Mouse (Mus musculus) limb, embryonic 10.5 days (tissue): Measurements from ENCODE around the gene Armc8. TPM values are rescaled to one million over a fixed set of nuclear protein-coding genes. Genes with fewer than 3 reads are reported as not detected.
A peak's percentile ranks its signal among the peaks of the same experiment; 100 is the strongest.

Source experiments
- DNase-seq: peaks from one replicate; pipeline ENCODE4 v3.0.0-alpha.2; 2017; ENCODE audit warnings: low spot score
- H3K27ac ChIP-seq: fragments of 300-500 bp; sonication (generic); 2 replicates; pipeline ENCODE4 v1.5.1; 2016; ENCODE audit warnings: mild to moderate bottlenecking
- H3K27me3 ChIP-seq: fragments of 300-500 bp; sonication (generic); 2 replicates; pipeline ENCODE4 v1.6.1; 2016; ENCODE audit warnings: low read depth, mild to moderate bottlenecking; ENCODE audit not compliant: poor library complexity, severe bottlenecking
- H3K36me3 ChIP-seq: fragments of 300-500 bp; sonication (generic); 2 replicates; pipeline ENCODE4 v1.6.1; 2016; ENCODE audit warnings: mild to moderate bottlenecking, moderate library complexity
- H3K4me1 ChIP-seq: fragments of 300-500 bp; sonication (generic); 2 replicates; pipeline ENCODE4 v1.6.1; 2016
- H3K4me3 ChIP-seq: fragments of 300-500 bp; sonication (generic); 2 replicates; pipeline ENCODE4 v1.5.1; 2016; ENCODE audit warnings: mild to moderate bottlenecking, moderate library complexity
- H3K9me3 ChIP-seq: fragments of 300-500 bp; sonication (generic); replicated peaks from 2 replicates; pipeline ENCODE4 v1.6.1; 2016; ENCODE audit warnings: mild to moderate bottlenecking
- WGBS: fragments of 180-500 bp; shearing (Covaris S2); methylation state at CpG from one replicate; pipeline ENCODE4 v1.1.7; 2016; 5-methylcytosine and 5-hydroxymethylcytosine counted together
- polyA plus RNA-seq: library from polyadenylated mRNA; unstranded; fragments of >200 nt; fragmentation: Nextera tagmentation; extraction: Ambion mirVana; gene quantifications from 2 replicates; pipeline ENCODE4 v1.2.1, GENCODE M21; 2016

The Armc8 gene
- polyA plus RNA-seq, 1 experiment from 2014 or later: 21.7 TPM

- Histone ChIP-seq H3K4me3 (no peak overlapping the region), H3K4me1 (peaks cover 11% of the 10 kb centered on the region), H3K27me3 (peaks cover 26% of the 10 kb centered on the region), H3K9me3 (no peaks in the 10 kb centered on the region), H3K27ac (no peak overlapping the region), H3K36me3 (no peaks in the 10 kb centered on the region)
- 88% methylated on average over 4 of the region's 4 CpGs for WGBS
- no peak for DNase-seq
Measured at GRCm38 (mm10) chr9:99454211-99454610, 114.5 kb downstream of the Armc8 start.

- H3K9me3 ChIP-seq: no peaks in the 10 kb centered on the region
- H3K4me1 ChIP-seq: peaks cover 11% of the 10 kb centered on the region
- peak; percentile 42 for DNase-seq
- 0 out of 2 replicates have a peak within 1 kb of the TSS, but pooled peaks have one; percentile 11 for H3K4me3 ChIP-seq
- H3K36me3 ChIP-seq: no peaks in the 10 kb centered on the region
- WGBS: 11% methylated on average over 14 of the region's 14 CpGs
- H3K27ac ChIP-seq: no peak within 1 kb of the TSS
- H3K27me3 ChIP-seq: peaks cover 26% of the 10 kb centered on the region
Measured at GRCm38 (mm10) chr9:99451161-99451560, 117.5 kb downstream of the Armc8 start, which contains the start of gene Nme9. Gene Nme9, plus strand, starts transcription at chr9:99451475.

- Histone ChIP-seq H3K27me3 (peaks cover 26% of the 10 kb centered on the region), H3K27ac (no peak overlapping the region), H3K4me3 (no peak overlapping the region), H3K4me1 (peaks cover 11% of the 10 kb centered on the region), H3K36me3 (no peaks in the 10 kb centered on the region), H3K9me3 (no peaks in the 10 kb centered on the region)
- WGBS: 42% methylated on average over 9 of the region's 9 CpGs
- DNase-seq: no peak
Measured at GRCm38 (mm10) chr9:99449886-99450647, 118.6 kb downstream of the Armc8 start.

DNA sequence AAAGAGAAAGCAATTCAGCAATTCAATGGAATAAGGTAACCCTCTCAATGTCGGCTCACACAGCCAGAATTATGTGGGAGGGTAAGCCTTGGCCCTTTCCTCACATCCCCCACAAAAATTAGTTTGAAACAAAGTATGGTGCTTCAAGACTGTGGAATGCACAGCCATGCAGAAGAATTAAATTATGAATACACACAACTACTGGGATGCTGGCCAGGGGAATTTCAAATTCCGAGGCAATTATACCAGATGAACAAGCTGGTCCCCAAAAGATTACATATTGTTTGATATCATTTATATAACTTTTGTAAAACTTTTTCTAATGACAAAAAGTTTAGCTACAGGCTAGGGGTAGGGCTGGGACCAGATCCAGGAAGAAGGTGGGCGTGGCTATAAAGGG is 121.4 kb downstream of the Armc8 start:
- DNase-seq: no peak
- 88% methylated on average over 3 of the region's 3 CpGs for WGBS
- Histone ChIP-seq H3K9me3 (no peaks in the 10 kb centered on the region), H3K36me3 (no peaks in the 10 kb centered on the region), H3K4me3 (no peak overlapping the region), H3K27ac (no peak overlapping the region), H3K27me3 (peaks cover 18% of the 10 kb centered on the region), H3K4me1 (peaks cover 15% of the 10 kb centered on the region)

DNA sequence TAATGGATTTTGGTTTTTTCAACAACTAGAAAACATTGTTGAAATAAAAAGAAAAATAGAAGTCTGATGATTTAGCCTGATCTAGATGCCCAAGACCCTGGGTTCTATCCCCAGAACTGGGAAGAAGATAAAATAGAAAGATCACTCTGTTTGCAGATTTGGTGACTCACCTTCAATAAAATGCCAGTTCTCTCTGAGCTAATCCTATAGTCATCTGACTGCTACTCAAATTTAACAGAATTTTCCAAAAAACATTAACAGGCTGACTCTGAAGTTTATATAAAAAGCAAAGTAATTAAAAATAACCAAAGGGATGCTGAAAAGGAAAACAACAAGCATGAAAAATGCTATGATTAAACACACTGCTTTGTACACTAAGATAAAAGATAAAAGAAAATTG is 122.4 kb downstream of the Armc8 start:
- H3K36me3 ChIP-seq: no peaks in the 10 kb centered on the region
- H3K4me1 ChIP-seq: peaks cover 10% of the 10 kb centered on the region
- H3K9me3 ChIP-seq: no peaks in the 10 kb centered on the region
- H3K27ac ChIP-seq: no peak overlapping the region
- no peak overlapping the region for H3K4me3 ChIP-seq
- peaks cover 7% of the 10 kb centered on the region for H3K27me3 ChIP-seq
- DNase-seq: no peak

DNA sequence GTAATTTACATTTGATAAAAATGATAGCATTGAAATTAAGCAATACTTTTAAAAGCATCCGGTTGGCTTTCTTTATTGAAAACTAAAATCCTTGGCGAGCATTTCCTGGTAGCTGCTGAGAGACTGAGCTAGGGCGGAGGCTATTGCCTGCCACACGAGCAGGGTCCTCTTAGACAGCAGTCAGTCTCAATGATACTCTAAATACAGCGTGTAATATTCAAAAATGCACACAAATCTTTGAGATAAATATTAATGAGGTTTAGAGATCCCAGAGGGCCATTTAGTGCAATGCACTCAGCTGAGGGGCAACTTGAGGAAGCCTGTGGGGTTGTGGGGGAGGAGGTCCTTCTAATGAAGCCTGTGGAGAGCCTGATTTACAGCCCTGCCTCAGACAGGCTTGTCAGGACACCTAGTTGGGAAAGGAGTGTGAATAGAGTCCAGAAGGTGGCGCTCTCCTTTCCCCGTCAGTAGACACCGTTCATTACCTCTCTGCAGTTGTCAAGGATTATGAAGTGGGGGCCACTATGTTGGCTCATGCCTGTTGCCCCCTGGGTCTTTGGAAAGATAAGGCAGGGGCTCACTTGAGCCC is 124.0 kb downstream of the Armc8 start:
- WGBS: 42% methylated on average over 8 of the region's 8 CpGs
- Histone ChIP-seq H3K27ac (no peak overlapping the region), H3K36me3 (no peaks in the 10 kb centered on the region), H3K9me3 (no peaks in the 10 kb centered on the region), H3K27me3 (no peaks in the 10 kb centered on the region), H3K4me1 (peaks cover 6% of the 10 kb centered on the region), H3K4me3 (no peak overlapping the region)
- DNase-seq: no peak

GRCm38 (mm10) chr9:99441647-99442433 is 126.9 kb downstream of the Armc8 start:
- H3K4me1 ChIP-seq: peaks cover 13% of the 10 kb centered on the region
- H3K27me3 ChIP-seq: peaks cover 28% of the 10 kb centered on the region
- no peak for DNase-seq
- no peak overlapping the region for H3K27ac ChIP-seq
- no peaks in the 10 kb centered on the region for H3K36me3 ChIP-seq
- 94% methylated on average over 4 of the region's 4 CpGs for WGBS
- no peaks in the 10 kb centered on the region for H3K9me3 ChIP-seq
- no peak overlapping the region for H3K4me3 ChIP-seq

DNA sequence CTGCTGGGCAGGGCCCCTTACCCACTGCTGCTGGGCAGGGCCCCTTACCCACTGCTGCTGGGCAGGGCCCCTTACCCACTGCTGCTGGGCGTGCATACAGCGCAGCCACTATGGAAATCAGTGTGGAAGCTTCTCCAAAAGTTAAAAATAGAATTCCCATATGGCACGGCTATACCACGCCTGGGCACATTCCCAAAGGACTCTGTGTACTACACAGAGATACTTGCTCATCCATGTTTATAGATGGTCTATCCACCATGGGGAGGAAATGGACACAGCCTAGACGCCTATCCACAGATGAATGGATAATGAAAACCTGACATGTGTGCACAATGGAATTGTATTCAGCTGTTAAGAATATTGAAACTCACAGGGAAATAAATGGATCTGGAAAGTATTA is 127.8 kb downstream of the Armc8 start:
- no peaks in the 10 kb centered on the region for H3K36me3 ChIP-seq
- no peak overlapping the region for H3K27ac ChIP-seq

GRCm38 (mm10) chr9:99439064-99439463 is 129.6 kb downstream of the Armc8 start:
- H3K9me3 ChIP-seq: no peaks in the 10 kb centered on the region
- H3K36me3 ChIP-seq: no peaks in the 10 kb centered on the region
- peaks cover 32% of the 10 kb centered on the region for H3K4me1 ChIP-seq
- peaks cover 37% of the 10 kb centered on the region for H3K27me3 ChIP-seq
- H3K27ac ChIP-seq: no peak overlapping the region
- no peak for DNase-seq
- H3K4me3 ChIP-seq: no peak overlapping the region
- WGBS: 78% methylated on average over 8 of the region's 8 CpGs

More for the DNA sequence above, 127.8 kb downstream of the Armc8 start:
- Histone ChIP-seq H3K9me3 (no peaks in the 10 kb centered on the region), H3K4me3 (no peak overlapping the region), H3K27me3 (peaks cover 32% of the 10 kb centered on the region), H3K4me1 (peaks cover 19% of the 10 kb centered on the region)
- no peak for DNase-seq
- 86% methylated on average over 5 of the region's 5 CpGs for WGBS

GRCm38 (mm10) chr9:99437781-99438565 is 130.7 kb downstream of the Armc8 start:
- H3K4me1 ChIP-seq: peaks cover 34% of the 10 kb centered on the region
- peaks cover 37% of the 10 kb centered on the region for H3K27me3 ChIP-seq
- no peak for DNase-seq
- no peak overlapping the region for H3K4me3 ChIP-seq
- H3K9me3 ChIP-seq: no peaks in the 10 kb centered on the region
- H3K36me3 ChIP-seq: no peaks in the 10 kb centered on the region
- 78% methylated on average over 12 of the region's 12 CpGs for WGBS
- H3K27ac ChIP-seq: no peak overlapping the region

- H3K9me3 ChIP-seq: no peaks in the 10 kb centered on the region
- no peaks in the 10 kb centered on the region for H3K36me3 ChIP-seq
- H3K4me1 ChIP-seq: peaks cover 34% of the 10 kb centered on the region
- 21% methylated on average over 27 of the region's 27 CpGs for WGBS
- DNase-seq: no peak
- H3K27ac ChIP-seq: peak within 1 kb of the TSS; percentile 91
- H3K4me3 ChIP-seq: peak within 1 kb of the TSS; percentile 83
- peaks cover 37% of the 10 kb centered on the region for H3K27me3 ChIP-seq
Measured at GRCm38 (mm10) chr9:99437031-99437764, 131.5 kb downstream of the Armc8 start, which contains the start of gene Mras. Gene Mras, minus strand, starts transcription at chr9:99437381.
